Mouse (Mus musculus): ENCODE measurements around the gene Xylb. TPM values are rescaled to one million over a fixed set of nuclear protein-coding genes. Genes with fewer than 3 reads are reported as not detected.

The Xylb gene
- polyA plus RNA-seq, 1 experiment from 2014 or later, result 2.7 TPM

Other genes with a start within 250 kb of the Xylb start
- 2.2 and 3.5 TPM in 2 replicates for gene Acaa1b, start 200.3 kb upstream of the Xylb start, polyA plus RNA-seq (2015; fragmentation: Nextera tagmentation; extraction: Ambion mirVana)
- not detected in 2 replicates for gene Gm47289, start 198.2 kb upstream of the Xylb start, polyA plus RNA-seq (2015; fragmentation: Nextera tagmentation; extraction: Ambion mirVana)
- not detected in 2 replicates for gene Slc22a13, start 148.3 kb upstream of the Xylb start, polyA plus RNA-seq (2015; fragmentation: Nextera tagmentation; extraction: Ambion mirVana)
- 14.2 and 14.5 TPM in 2 replicates for gene Oxsr1, start 35.0 kb upstream of the Xylb start, polyA plus RNA-seq (2015; fragmentation: Nextera tagmentation; extraction: Ambion mirVana)
- 120 and 124 TPM in 2 replicates for gene Acaa1a, start 17.7 kb upstream of the Xylb start, polyA plus RNA-seq (2015; fragmentation: Nextera tagmentation; extraction: Ambion mirVana)
- gene Myd88, start 16.0 kb upstream of the Xylb start, polyA plus RNA-seq (2015; fragmentation: Nextera tagmentation; extraction: Ambion mirVana), result 6.5 and 7.2 TPM in 2 replicates
- gene Slc22a14, start 8.2 kb downstream of the Xylb start, polyA plus RNA-seq (2015; fragmentation: Nextera tagmentation; extraction: Ambion mirVana), result not detected in 2 replicates
- 65.4 and 67.3 TPM in 2 replicates for gene Acvr2b, start 44.7 kb downstream of the Xylb start, polyA plus RNA-seq (2015; fragmentation: Nextera tagmentation; extraction: Ambion mirVana)
- gene Exog, start 87.6 kb downstream of the Xylb start, polyA plus RNA-seq (2015; fragmentation: Nextera tagmentation; extraction: Ambion mirVana), result 53.3 and 53.4 TPM in 2 replicates
- gene Scn5a, start 221.6 kb downstream of the Xylb start, polyA plus RNA-seq (2015; fragmentation: Nextera tagmentation; extraction: Ambion mirVana), result 0.27 and 0.40 TPM in 2 replicates

Data from midbrain, embryonic 15.5 days (tissue).